Mouse (Mus musculus) brown adipose tissue, adult 24 weeks (tissue): ENCODE measurements at regions not wholly inside any gene's neighbourhood (a gene's known extent, or its start where the extent isn't known, plus 50 kb on each side); places are given as distances from the start of the nearest gene placed in this dataset.

Source experiments
- H3K27ac ChIP-seq: fragments of 200-500 bp; replicated peaks from 2 replicates; pipeline ENCODE4 v1.5.1; 2012; ENCODE audit warnings: low read depth, mild to moderate bottlenecking, low read length
- H3K4me1 ChIP-seq: fragments of 200-500 bp; 2 replicates; pipeline ENCODE4 v1.6.1; 2012; ENCODE audit warnings: low read length, mixed read lengths; ENCODE audit not compliant: control insufficient read depth, insufficient read depth, insufficient read length
- H3K4me3 ChIP-seq: fragments of 200-500 bp; 2 replicates; pipeline ENCODE4 v1.5.1; 2012; ENCODE audit warnings: low read depth, mild to moderate bottlenecking, low read length, moderate library complexity; ENCODE audit not compliant: insufficient read depth

- Histone ChIP-seq H3K4me1 (no peaks in the 10 kb centered on the region), H3K4me3 (no peak overlapping the region), H3K27ac (no peak overlapping the region)
Measured at GRCm38 (mm10) chr14:73730796-73731195, 69.8 kb downstream of the Gm21750 start.

- H3K27ac ChIP-seq: no peak overlapping the region
- H3K4me1 ChIP-seq: no peaks in the 10 kb centered on the region
- no peak overlapping the region for H3K4me3 ChIP-seq
Measured at GRCm38 (mm10) chr14:73732161-73732560, 71.1 kb downstream of the Gm21750 start.

- no peak overlapping the region for H3K27ac ChIP-seq
- H3K4me3 ChIP-seq: no peak overlapping the region
Measured at GRCm38 (mm10) chr14:73750790-73751189, 89.8 kb downstream of the Gm21750 start.

GRCm38 (mm10) chr14:73759986-73760385 is 99.0 kb downstream of the Gm21750 start:
- H3K27ac ChIP-seq: no peak overlapping the region
- no peaks in the 10 kb centered on the region for H3K4me1 ChIP-seq
- H3K4me3 ChIP-seq: no peak overlapping the region

More at GRCm38 (mm10) chr14:73750790-73751189, 89.8 kb downstream of the Gm21750 start:
- no peaks in the 10 kb centered on the region for H3K4me1 ChIP-seq

- H3K4me3 ChIP-seq: no peak overlapping the region
- no peaks in the 10 kb centered on the region for H3K4me1 ChIP-seq
- H3K27ac ChIP-seq: no peak overlapping the region
Measured at GRCm38 (mm10) chr14:73772964-73773363, 111.9 kb downstream of the Gm21750 start.

GRCm38 (mm10) chr14:73773810-73774209 is 112.8 kb downstream of the Gm21750 start:
- no peaks in the 10 kb centered on the region for H3K4me1 ChIP-seq
- H3K4me3 ChIP-seq: no peak overlapping the region
- no peak overlapping the region for H3K27ac ChIP-seq

GRCm38 (mm10) chr14:73776066-73776465 is 115.0 kb downstream of the Gm21750 start:
- Histone ChIP-seq H3K4me1 (no peaks in the 10 kb centered on the region), H3K27ac (no peak overlapping the region), H3K4me3 (no peak overlapping the region)

GRCm38 (mm10) chr14:73807169-73807568 is 146.1 kb downstream of the Gm21750 start:
- no peaks in the 10 kb centered on the region for H3K4me1 ChIP-seq
- no peak overlapping the region for H3K27ac ChIP-seq
- H3K4me3 ChIP-seq: no peak overlapping the region

- Histone ChIP-seq H3K4me3 (no peak overlapping the region), H3K27ac (no peak overlapping the region), H3K4me1 (no peaks in the 10 kb centered on the region)
Measured at GRCm38 (mm10) chr14:73838890-73839289, 177.9 kb downstream of the Gm21750 start.

- no peak overlapping the region for H3K4me3 ChIP-seq
- no peaks in the 10 kb centered on the region for H3K4me1 ChIP-seq
- no peak overlapping the region for H3K27ac ChIP-seq
Measured at GRCm38 (mm10) chr14:73861782-73862181, 200.8 kb downstream of the Gm21750 start.

GRCm38 (mm10) chr14:73874337-73874736 is 213.3 kb downstream of the Gm21750 start:
- no peaks in the 10 kb centered on the region for H3K4me1 ChIP-seq
- no peak overlapping the region for H3K27ac ChIP-seq
- H3K4me3 ChIP-seq: no peak overlapping the region

GRCm38 (mm10) chr14:73875916-73876315 is 214.9 kb downstream of the Gm21750 start:
- Histone ChIP-seq H3K27ac (no peak overlapping the region), H3K4me1 (no peaks in the 10 kb centered on the region), H3K4me3 (no peak overlapping the region)

- H3K27ac ChIP-seq: no peak overlapping the region
- no peaks in the 10 kb centered on the region for H3K4me1 ChIP-seq
- H3K4me3 ChIP-seq: no peak overlapping the region
Measured at GRCm38 (mm10) chr14:73878267-73878666, 217.2 kb downstream of the Gm21750 start.

GRCm38 (mm10) chr14:73878866-73879419 is 217.9 kb downstream of the Gm21750 start:
- Histone ChIP-seq H3K4me3 (no peak overlapping the region), H3K27ac (no peak overlapping the region), H3K4me1 (no peaks in the 10 kb centered on the region)

GRCm38 (mm10) chr14:73891451-73891850 is 230.4 kb downstream of the Gm21750 start:
- H3K27ac ChIP-seq: no peak overlapping the region
- H3K4me1 ChIP-seq: no peaks in the 10 kb centered on the region
- no peak overlapping the region for H3K4me3 ChIP-seq

GRCm38 (mm10) chr14:73894844-73895243 is 233.8 kb downstream of the Gm21750 start:
- Histone ChIP-seq H3K4me3 (no peak overlapping the region), H3K27ac (no peak overlapping the region), H3K4me1 (no peaks in the 10 kb centered on the region)
